ENCODE assay signal across 14 mouse cellular contexts in genomic region chr11:120662759-120663158, GRCm38 (mm10). TPM values are rescaled to one million over a fixed set of nuclear protein-coding genes. Genes with fewer than 3 reads are reported as not detected.
"Had no signal": no experiment of that assay in that cellular context is flagged by ENCODE, and none has a peak within 500 bp of the region (broad histone marks: within the 10 kb centered on the region; RNA-seq: fewer than 3 reads in every experiment).

No protein-coding gene starts in this region.

- H3K9ac ChIP-seq: liver, embryonic 15.5 days; midbrain, embryonic 13.5 days; neural tube, embryonic 13.5 days had no signal

- H3K4me3 ChIP-seq: layer of hippocampus, adult 2 months; limb, embryonic 10.5 days; liver, embryonic 15.5 days; midbrain, embryonic 13.5 days; neural tube, embryonic 13.5 days had no signal

- H3K27ac ChIP-seq: layer of hippocampus, adult 2 months; limb, embryonic 10.5 days; liver, embryonic 15.5 days; midbrain, embryonic 13.5 days; neural tube, embryonic 13.5 days had no signal

- H3K9me3 ChIP-seq: limb, embryonic 10.5 days; liver, embryonic 15.5 days; midbrain, embryonic 13.5 days; neural tube, embryonic 13.5 days had no signal

- H3K36me3 ChIP-seq: limb, embryonic 10.5 days; liver, embryonic 15.5 days; midbrain, embryonic 13.5 days; neural tube, embryonic 13.5 days had no signal

- DNase-seq: kidney, adult 8-10 months; kidney, postnatal 36 days; lung, adult 2 months; lung, postnatal 36 days; thymus, adult 18-20 months; thymus, postnatal 25 days had no signal

RNA-seq across cellular contexts. Expression of gene Notum, which starts 1.8 kb away (rescaled TPM):
- total RNA-seq: megakaryocyte progenitor cell, adult 5-6 weeks had no signal

RNA-seq across cellular contexts. Expression of gene Myadml2, which starts 14.8 kb away (rescaled TPM):
- polyA plus RNA-seq: limb, embryonic 10.5 days; lung, postnatal 0 days; stomach, embryonic 14.5 days had no signal
